Mouse (Mus musculus) stomach, postnatal 0 days (tissue): ENCODE data around the gene Serpina1b.

Experiments used
- CTCF ChIP-seq: IDR thresholded peaks from 2 replicates; pipeline ENCODE4 v1.5.1; 2016; ENCODE audit warnings: antibody characterized with exemption, low read depth, mild to moderate bottlenecking, moderate library complexity
- EP300 ChIP-seq: optimal IDR thresholded peaks from 2 replicates; pipeline ENCODE3; 2016; ENCODE audit warnings: antibody characterized with exemption

GRCm38 (mm10) chr12:103710405-103710804 lies 119.8 kb downstream of the Serpina1b start:
- peak; percentile 68 for TF ChIP-seq CTCF
- no peak for TF ChIP-seq EP300
